Mouse (Mus musculus): ENCODE data around the gene Cmtm4.

DNA sequence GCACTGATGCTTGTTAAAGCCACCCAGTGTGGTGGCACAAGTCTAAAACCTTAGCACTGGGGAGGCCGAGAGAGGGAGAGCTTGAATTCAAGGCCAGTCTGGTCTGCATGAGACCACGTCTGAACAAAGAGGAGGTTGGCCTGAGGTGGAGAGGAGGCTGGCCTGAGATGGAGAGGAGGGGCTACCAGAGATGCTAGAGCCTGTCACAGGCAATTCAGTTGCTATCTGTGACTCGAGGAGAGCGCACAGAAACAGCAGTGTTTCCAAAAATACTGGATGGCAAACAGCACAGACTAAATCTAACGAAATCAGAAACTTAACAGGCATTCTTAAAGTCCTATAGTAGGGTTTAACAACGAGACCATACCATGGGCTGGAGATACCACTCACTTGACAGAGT lies 49.6 kb upstream of the Cmtm4 start:
- TF ChIP-seq CTCF (IDR thresholded peaks at IDR 0.05; ENCODE audit: extremely low read depth, insufficient read length, insufficient replicate concordance, low read depth, low read length) (no peak), POLR2A (IDR thresholded peaks at IDR 0.05; ENCODE audit: low read depth, low read length) (no peak)
